Mouse (Mus musculus): ENCODE measurements around the gene Ttc13.

Ttc13 gene

GRCm38 (mm10) chr8:124661781-124662180 lies 60.0 kb downstream of the Ttc13 start:
- in situ Hi-C loops (cut with MboI, MseI) = no loop called here

GRCm38 (mm10) chr8:124658415-124658814 lies 63.4 kb downstream of the Ttc13 start:
- in situ Hi-C loops (cut with MboI, MseI) = loop anchor here (5.0 kb wide), 1 partner anchor 44 kb away; no protein-coding TSS in a partner anchor

- in situ Hi-C loops (cut with MboI, MseI) = loop anchor here (5.0 kb wide), 1 partner anchor 44 kb away; no protein-coding TSS in a partner anchor
Observed at GRCm38 (mm10) chr8:124657961-124658360, 63.8 kb downstream of the Ttc13 start.

- in situ Hi-C loops (cut with MboI, MseI) = no loop called here
Observed at GRCm38 (mm10) chr8:124653568-124654475, 68.0 kb downstream of the Ttc13 start.

- in situ Hi-C loops (cut with MboI, MseI) = no loop called here
Observed at GRCm38 (mm10) chr8:124652546-124652945, 69.2 kb downstream of the Ttc13 start.

- in situ Hi-C loops (cut with MboI, MseI) = no loop called here
Observed at GRCm38 (mm10) chr8:124651776-124652175, 70.0 kb downstream of the Ttc13 start.

GRCm38 (mm10) chr8:124648311-124648710 lies 73.5 kb downstream of the Ttc13 start:
- in situ Hi-C loops (cut with MboI, MseI) = no loop called here

GRCm38 (mm10) chr8:124643540-124644339 lies 78.0 kb downstream of the Ttc13 start:
- in situ Hi-C loops (cut with MboI, MseI) = no loop called here

GRCm38 (mm10) chr8:124641599-124641998 lies 80.2 kb downstream of the Ttc13 start:
- in situ Hi-C loops (cut with MboI, MseI) = no loop called here

- in situ Hi-C loops (cut with MboI, MseI) = no loop called here
Observed at GRCm38 (mm10) chr8:124635247-124635502, 86.6 kb downstream of the Ttc13 start.

- in situ Hi-C loops (cut with MboI, MseI) = no loop called here
Observed at GRCm38 (mm10) chr8:124634411-124635246, 87.2 kb downstream of the Ttc13 start.

GRCm38 (mm10) chr8:124633001-124633703 lies 88.6 kb downstream of the Ttc13 start:
- in situ Hi-C loops (cut with MboI, MseI) = no loop called here

- in situ Hi-C loops (cut with MboI, MseI) = no loop called here
Observed at GRCm38 (mm10) chr8:124631966-124632365, 89.8 kb downstream of the Ttc13 start.

GRCm38 (mm10) chr8:124630891-124631290 lies 90.9 kb downstream of the Ttc13 start:
- in situ Hi-C loops (cut with MboI, MseI) = no loop called here

- in situ Hi-C loops (cut with MboI, MseI) = no loop called here
Observed at GRCm38 (mm10) chr8:124630489-124630888, 91.3 kb downstream of the Ttc13 start.

GRCm38 (mm10) chr8:124626251-124626650 lies 95.5 kb downstream of the Ttc13 start:
- in situ Hi-C loops (cut with MboI, MseI) = no loop called here

All from regulatory T cell (primary cell).